Mouse (Mus musculus): Measurements from ENCODE around the gene Bahcc1. TPM values are rescaled to one million over a fixed set of nuclear protein-coding genes. Genes with fewer than 3 reads are reported as not detected.
A peak's percentile ranks its signal among the peaks of the same experiment; 100 is the strongest.

Gene Bahcc1
- polyA plus RNA-seq, 1 experiment from 2014 or later: 1.3 TPM

DNA sequence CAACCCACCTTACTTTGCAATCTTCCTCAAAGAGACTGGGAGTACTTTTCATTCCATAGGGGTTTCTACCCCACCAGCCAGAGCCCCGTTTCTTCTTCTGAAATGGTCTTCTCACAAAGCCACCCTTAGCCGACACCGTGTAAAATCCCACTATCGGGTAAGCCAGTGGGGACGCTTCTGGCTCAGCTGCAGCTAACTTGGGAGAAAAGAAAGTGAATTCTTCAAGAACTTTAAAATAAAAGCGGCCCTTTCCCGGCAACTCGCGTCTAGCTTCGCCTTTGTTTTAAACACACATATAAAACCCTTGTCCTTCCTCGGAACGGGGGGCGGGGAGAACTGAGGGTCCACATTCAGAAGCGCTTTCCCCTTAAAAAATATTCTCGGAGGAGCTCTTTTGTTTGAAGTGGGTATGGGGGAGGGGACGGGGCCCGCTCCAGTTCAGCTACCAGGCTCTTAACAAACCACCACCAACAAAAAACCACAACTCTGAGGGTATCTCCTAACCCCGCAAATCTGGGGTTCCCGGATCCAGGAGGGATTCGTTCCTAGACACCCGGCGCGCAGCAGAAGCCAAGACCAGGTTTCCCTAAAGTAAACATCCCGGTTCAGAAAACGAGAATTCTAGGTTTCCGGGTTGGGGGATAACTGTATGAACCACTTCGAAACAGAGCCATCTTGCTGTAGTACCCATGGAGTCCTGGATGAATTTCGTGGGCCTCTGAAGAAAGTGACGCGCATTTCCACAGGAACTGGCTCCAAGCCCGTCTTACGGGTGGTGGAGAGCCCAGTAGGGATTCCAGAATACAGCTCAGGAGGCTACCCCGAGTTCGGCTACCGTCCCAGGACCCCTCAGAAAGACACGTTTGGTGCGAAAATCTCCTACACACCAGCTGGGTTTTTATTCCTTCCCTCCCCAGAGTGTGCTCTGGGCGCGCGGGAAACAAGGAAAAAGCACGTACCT, 44.0 kb upstream of the Bahcc1 start:
- Histone ChIP-seq H3K27me3 (peaks cover 81% of the 10 kb centered on the region), H3K4me3 (replicated peaks) (peak overlapping the region; percentile 66), H3K9me3 (replicated peaks) (no peaks in the 10 kb centered on the region), H3K4me1 (replicated peaks) (peaks cover 52% of the 10 kb centered on the region), H3K4me2 (peak overlapping the region; percentile 79), H3K36me3 (0 out of 2 replicates have a peak, but pooled peaks cover 2% of the 10 kb centered on the region), H3K9ac (peak overlapping the region; percentile 71), H3K27ac (peak overlapping the region; percentile 76)
- DNase-seq (no peak), ATAC-seq (ENCODE audit: low read depth) (no peak)
- whole genome bisulfite sequencing (ENCODE audit: insufficient replicate concordance): under 1% methylated on average over 41 of the region's 41 CpGs

DNA sequence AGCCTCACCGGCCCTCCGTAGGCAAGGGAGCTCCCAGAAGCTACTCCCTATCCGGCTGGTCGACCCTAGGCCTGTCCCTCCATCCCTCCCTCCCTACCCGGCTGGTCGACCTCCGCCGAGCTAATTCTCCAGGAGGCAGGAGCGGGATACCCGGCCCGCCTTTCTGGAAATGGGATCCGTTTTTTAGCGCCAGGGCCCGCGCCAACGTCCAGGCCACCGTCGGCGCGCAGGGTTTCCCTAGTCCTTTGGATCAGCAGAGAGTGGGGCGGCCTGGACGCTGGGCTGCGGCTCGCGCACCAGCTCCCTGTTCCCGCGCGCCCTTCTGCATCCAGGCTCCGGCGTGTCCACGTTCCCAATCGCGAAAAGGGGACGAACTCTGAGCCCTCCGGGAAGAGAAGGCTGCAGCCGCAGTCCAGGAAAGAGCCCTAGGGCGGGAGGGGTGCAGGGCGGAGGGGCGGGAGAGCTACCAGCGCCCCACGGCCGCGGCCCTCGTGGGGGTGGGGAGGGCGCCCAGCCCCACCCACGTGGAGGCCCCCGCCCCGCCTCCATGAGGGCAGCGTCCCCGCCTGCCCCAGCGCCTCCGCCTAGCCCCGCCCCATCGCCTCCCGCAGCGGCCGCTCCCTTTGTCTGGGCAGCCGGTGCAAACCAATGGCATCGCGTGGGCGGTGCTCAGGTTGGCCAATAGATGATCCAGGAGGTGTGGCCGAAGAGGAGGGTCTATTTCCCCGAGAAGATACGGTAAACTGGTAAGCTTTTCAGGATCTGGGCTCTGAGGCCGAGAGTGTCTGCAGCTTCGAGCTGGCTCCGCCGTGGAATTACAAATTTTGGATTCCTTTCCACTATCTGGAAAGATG, 43.1 kb upstream of the Bahcc1 start:
- Histone ChIP-seq H3K9me3 (replicated peaks) (no peaks in the 10 kb centered on the region), H3K27ac (peak overlapping the region; percentile 76), H3K4me2 (peak overlapping the region; percentile 79), H3K36me3 (0 out of 2 replicates have a peak, but pooled peaks cover 2% of the 10 kb centered on the region), H3K9ac (peak overlapping the region; percentile 71), H3K4me3 (replicated peaks) (peak overlapping the region; percentile 66), H3K4me1 (replicated peaks) (peaks cover 43% of the 10 kb centered on the region), H3K27me3 (peaks cover 72% of the 10 kb centered on the region)
- peak; percentile 94 for ATAC-seq (ENCODE audit: low read depth)
- peak; percentile 91 for DNase-seq
- WGBS (ENCODE audit: insufficient replicate concordance): under 1% methylated on average over 68 of the region's 68 CpGs

DNA sequence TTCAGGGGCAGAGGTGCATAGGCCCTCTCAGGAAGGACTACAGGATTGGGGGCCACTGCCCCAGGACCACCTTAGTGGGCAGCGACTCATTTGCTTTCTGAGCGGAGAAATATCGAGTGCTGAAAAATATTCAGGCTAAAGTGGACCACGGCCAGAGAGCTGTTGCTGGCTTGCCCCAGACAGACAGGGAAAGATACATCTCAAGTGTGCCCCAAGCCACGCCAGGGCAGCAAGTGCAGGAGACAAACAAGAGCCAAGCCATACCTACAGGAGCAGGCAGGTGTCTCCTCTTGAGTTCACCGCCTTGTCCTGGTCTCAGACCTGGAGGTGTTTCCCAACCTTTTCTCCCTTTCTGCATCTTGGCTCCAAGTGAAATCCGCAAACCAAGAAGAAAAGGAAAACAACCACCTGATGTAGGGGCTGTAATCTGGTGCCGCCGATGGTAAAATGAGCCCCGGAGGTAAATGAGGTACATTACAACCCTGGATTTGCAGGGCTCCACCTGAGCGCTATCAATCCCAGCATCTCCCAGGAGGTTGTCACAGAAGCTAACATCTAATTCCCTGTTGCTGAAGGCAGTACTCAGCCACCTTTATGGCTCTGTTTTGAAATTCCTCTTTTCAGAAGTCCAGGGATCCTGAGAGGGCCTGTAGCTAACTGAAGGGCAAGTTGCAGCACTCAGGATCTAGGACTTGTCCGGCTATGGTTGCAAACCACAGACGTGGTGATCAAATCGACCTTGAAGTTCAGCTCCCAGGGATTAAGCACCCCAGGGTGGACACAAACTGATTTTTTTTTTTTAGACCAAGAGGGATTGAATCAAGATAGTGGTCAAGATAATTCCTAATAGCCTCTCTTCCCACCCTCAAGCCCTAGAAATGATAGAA, 42.0 kb upstream of the Bahcc1 start:
- H3K4me1 ChIP-seq (replicated peaks): peaks cover 32% of the 10 kb centered on the region
- DNase-seq (no peak), ATAC-seq (ENCODE audit: low read depth) (no peak)
- WGBS (ENCODE audit: insufficient replicate concordance): 52% methylated on average over 14 of the region's 14 CpGs
- 0 out of 2 replicates have a peak, but pooled peaks cover 2% of the 10 kb centered on the region for H3K36me3 ChIP-seq
- H3K4me3 ChIP-seq (replicated peaks): peak overlapping the region; percentile 66
- H3K9ac ChIP-seq: peak overlapping the region; percentile 60
- H3K27ac ChIP-seq: 0 out of 2 replicates have a peak overlapping the region, but pooled peaks have one; percentile 23
- H3K4me2 ChIP-seq: peak overlapping the region; percentile 79
- no peaks in the 10 kb centered on the region for H3K9me3 ChIP-seq (replicated peaks)
- H3K27me3 ChIP-seq: peaks cover 61% of the 10 kb centered on the region

DNA sequence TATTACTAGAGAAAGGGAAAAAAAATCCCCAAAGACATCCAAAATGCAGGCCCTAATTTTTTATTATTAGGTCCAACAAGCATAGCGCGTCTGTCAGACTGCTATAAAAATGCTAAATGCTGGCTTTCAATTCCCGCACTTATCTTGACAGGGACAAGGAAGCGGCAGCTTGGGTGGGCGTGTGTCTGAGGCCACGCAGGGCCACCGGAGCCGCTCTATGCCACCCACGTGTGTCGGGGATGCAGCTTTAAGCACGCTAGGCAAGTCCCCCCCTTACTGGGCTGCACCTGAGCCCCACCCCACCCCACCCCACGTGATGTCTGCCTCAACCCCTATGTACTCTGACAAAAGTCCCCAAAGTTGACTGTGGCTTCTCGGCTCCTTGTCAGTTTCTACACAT, 33.9 kb upstream of the Bahcc1 start:
- DNase-seq: no peak
- Histone ChIP-seq H3K4me3 (replicated peaks) (no peak overlapping the region), H3K4me1 (replicated peaks) (no peaks in the 10 kb centered on the region), H3K9ac (no peak overlapping the region), H3K27me3 (no peaks in the 10 kb centered on the region), H3K9me3 (replicated peaks) (no peaks in the 10 kb centered on the region), H3K36me3 (no peaks in the 10 kb centered on the region), H3K27ac (no peak overlapping the region), H3K4me2 (no peak overlapping the region)
- no peak for ATAC-seq (ENCODE audit: low read depth)
- 31% methylated on average over 13 of the region's 13 CpGs for WGBS (ENCODE audit: insufficient replicate concordance)

DNA sequence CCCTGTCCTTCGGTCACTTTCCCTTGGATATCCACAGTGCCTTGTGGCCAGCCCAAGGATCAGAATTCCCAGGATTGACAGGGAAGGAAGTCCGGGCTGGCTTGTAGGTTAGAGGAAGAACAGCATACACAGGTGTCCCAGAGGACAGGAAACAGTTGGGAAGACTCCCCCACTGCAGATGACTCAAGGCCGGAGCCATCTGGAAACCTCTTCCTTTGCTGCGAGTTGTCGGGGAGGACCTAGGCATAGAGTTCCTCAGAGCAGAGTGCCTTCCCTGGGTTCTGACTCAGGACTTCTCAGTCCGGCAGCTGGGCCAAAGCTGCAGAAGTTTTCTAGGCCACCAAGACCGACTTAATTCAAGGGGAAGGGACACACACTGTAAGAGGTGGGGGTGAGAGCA, 33.0 kb upstream of the Bahcc1 start:
- no peak overlapping the region for H3K4me2 ChIP-seq
- DNase-seq: no peak
- H3K9me3 ChIP-seq (replicated peaks): no peaks in the 10 kb centered on the region
- WGBS (ENCODE audit: insufficient replicate concordance): 40% methylated on average over 7 of the region's 7 CpGs
- no peaks in the 10 kb centered on the region for H3K27me3 ChIP-seq
- H3K4me3 ChIP-seq (replicated peaks): no peak overlapping the region
- H3K4me1 ChIP-seq (replicated peaks): no peaks in the 10 kb centered on the region
- H3K27ac ChIP-seq: no peak overlapping the region
- ATAC-seq (ENCODE audit: low read depth): no peak
- H3K9ac ChIP-seq: no peak overlapping the region
- no peaks in the 10 kb centered on the region for H3K36me3 ChIP-seq

DNA sequence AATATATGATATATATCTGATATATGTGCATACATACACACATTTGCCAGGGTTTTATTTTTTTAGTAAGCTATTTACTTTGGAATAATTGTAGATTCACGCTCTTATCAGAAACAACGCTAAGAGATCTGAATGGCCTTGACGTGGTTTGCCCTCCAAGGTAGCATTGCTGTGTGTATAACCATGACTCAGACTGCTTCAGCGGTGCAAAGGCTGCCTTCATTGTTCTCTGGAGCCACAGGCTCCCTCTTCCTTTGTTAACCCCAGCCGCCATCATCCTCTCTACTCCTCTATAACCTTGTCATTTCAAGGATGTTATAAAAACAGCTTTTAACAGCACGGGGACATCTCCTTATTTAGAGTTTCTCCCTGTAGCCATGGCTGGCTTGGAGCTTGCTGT, 32.1 kb upstream of the Bahcc1 start:
- Histone ChIP-seq H3K4me2 (no peak overlapping the region), H3K9ac (no peak overlapping the region), H3K27ac (no peak overlapping the region), H3K4me1 (replicated peaks) (no peaks in the 10 kb centered on the region), H3K4me3 (replicated peaks) (no peak overlapping the region), H3K9me3 (replicated peaks) (no peaks in the 10 kb centered on the region), H3K36me3 (no peaks in the 10 kb centered on the region), H3K27me3 (0 out of 2 replicates have a peak, but pooled peaks cover 2% of the 10 kb centered on the region)
- WGBS (ENCODE audit: insufficient replicate concordance): 44% methylated on average over 6 of the region's 6 CpGs
- DNase-seq (no peak), ATAC-seq (ENCODE audit: low read depth) (no peak)

DNA sequence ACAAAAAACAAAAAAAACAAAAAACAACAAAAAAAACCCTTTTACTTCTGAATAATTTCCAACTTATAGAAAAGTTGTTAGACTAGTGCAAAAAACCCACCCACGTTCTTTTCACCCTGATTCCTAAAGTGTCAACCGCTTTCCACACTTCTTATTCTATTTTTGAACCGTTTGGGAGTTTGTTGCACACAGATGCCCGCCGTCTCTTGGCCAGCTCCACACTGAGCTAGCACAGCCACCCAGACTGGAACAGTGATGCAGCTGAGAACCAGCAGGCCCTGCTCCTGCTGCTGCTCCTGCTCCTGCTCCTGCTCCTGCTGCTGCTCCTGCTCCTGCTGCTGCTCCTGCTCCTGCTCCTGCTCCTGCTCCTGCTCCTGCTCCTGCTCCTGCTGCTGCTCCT, 28.5 kb upstream of the Bahcc1 start:
- DNase-seq: no peak
- 71% methylated on average over 5 of the region's 5 CpGs for whole genome bisulfite sequencing (ENCODE audit: insufficient replicate concordance)
- Histone ChIP-seq H3K4me3 (replicated peaks) (no peak overlapping the region), H3K4me2 (no peak overlapping the region), H3K4me1 (replicated peaks) (peaks cover 9% of the 10 kb centered on the region; the same call in 1 of the 2 replicates), H3K27me3 (0 out of 2 replicates have a peak, but pooled peaks cover 3% of the 10 kb centered on the region), H3K9me3 (replicated peaks) (no peaks in the 10 kb centered on the region), H3K36me3 (no peaks in the 10 kb centered on the region), H3K27ac (no peak overlapping the region), H3K9ac (no peak overlapping the region)
- no peak for ATAC-seq (ENCODE audit: low read depth)

DNA sequence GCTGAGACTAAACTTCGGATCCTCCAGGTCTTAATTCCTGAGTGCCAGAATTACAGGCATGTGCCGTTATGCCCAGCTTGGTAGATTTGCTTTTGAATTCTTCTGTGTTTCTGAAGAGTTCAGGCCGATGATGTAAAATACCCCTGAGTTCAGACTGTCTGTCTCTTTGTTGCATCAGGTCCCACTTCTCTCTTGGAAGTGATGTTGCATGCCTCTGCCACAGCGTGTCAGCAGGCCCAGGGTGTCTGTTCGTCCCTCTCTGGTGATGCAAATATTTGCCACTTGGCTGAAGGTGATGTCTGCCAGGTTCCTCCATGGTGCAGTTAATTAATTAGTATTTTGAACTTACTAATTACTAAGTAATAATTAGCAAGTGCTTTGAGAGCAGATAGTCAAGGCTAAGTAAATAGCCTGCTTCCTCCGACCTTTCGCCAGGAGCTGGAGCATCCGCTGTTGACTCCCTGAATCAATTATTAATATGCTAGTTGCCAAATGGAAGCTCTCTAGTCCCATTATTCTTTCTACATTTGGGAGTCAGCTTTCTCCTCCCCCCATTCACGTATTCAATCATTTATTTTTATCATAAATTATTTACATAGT, 26.6 kb upstream of the Bahcc1 start:
- H3K27ac ChIP-seq: no peak overlapping the region
- no peaks in the 10 kb centered on the region for H3K9me3 ChIP-seq (replicated peaks)
- 62% methylated on average over 9 of the region's 9 CpGs for WGBS (ENCODE audit: insufficient replicate concordance)

DNA sequence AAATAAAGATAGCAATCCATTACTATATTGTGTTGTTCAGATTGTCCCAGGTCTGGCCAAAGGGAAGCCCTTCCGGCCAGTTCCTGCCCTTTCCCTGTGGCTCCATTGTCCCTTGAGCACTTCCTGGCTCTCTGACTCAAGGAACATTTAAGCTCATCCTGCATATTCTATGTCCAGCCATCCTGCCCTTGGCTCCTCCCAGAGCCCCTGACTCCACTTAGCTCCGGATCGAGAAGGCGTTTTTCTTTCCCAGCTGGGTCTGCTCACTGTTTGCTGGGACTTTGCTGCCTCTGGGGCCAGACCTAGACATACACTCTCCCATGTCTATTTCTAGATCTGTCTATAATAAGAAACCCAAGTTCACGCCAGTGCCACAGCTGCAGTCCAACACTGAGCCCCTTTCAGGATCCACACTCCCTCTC, 26.1 kb upstream of the Bahcc1 start:
- ATAC-seq (ENCODE audit: low read depth) (0 out of 2 replicates have a peak, but pooled peaks have one; percentile 12), DNase-seq (no peak)
- peak overlapping the region; percentile 55; the same call in 1 of the 2 replicates for H3K27ac ChIP-seq
- H3K9ac ChIP-seq: no peak overlapping the region
- no peaks in the 10 kb centered on the region for H3K36me3 ChIP-seq
- 0 out of 2 replicates have a peak, but pooled peaks cover 3% of the 10 kb centered on the region for H3K27me3 ChIP-seq
- H3K4me1 ChIP-seq (replicated peaks): peaks cover 10% of the 10 kb centered on the region; the same call in 1 of the 2 replicates
- H3K4me3 ChIP-seq (replicated peaks): no peak overlapping the region
- no peak overlapping the region for H3K4me2 ChIP-seq
- H3K9me3 ChIP-seq (replicated peaks): no peaks in the 10 kb centered on the region
- 46% methylated on average over 5 of the region's 5 CpGs for WGBS (ENCODE audit: insufficient replicate concordance)

More for the DNA sequence above, 26.6 kb upstream of the Bahcc1 start:
- Histone ChIP-seq H3K4me1 (replicated peaks) (peaks cover 10% of the 10 kb centered on the region; the same call in 1 of the 2 replicates), H3K36me3 (no peaks in the 10 kb centered on the region), H3K4me2 (no peak overlapping the region), H3K27me3 (0 out of 2 replicates have a peak, but pooled peaks cover 3% of the 10 kb centered on the region), H3K4me3 (replicated peaks) (no peak overlapping the region), H3K9ac (no peak overlapping the region)
- ATAC-seq (ENCODE audit: low read depth) (no peak), DNase-seq (no peak)

DNA sequence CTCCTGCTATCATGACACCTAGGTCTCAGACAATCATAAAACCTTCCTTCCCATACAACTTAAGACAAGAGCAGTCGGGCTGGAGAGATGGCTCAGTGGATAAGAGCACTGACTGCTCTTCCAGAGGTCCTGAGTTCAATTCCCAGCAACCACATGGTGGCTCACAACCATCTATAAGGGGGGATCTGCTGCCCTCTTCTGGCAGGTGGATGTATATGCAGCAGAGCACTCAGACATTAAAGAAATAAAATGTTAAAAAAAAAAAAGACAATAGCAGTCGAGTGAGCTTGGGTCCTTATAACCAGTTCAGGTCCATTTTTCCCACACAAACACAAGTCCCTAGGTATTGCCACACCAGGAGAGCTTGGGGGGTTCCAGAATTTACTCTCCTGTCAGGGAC, 23.9 kb upstream of the Bahcc1 start:
- H3K4me3 ChIP-seq (replicated peaks): no peak overlapping the region
- H3K9ac ChIP-seq: no peak overlapping the region
- no peaks in the 10 kb centered on the region; the same call in 1 of the 2 replicates for H3K36me3 ChIP-seq
- DNase-seq (no peak), ATAC-seq (ENCODE audit: low read depth) (no peak)
- H3K27me3 ChIP-seq: 0 out of 2 replicates have a peak, but pooled peaks cover 3% of the 10 kb centered on the region
- H3K27ac ChIP-seq: no peak overlapping the region
- no peaks in the 10 kb centered on the region; the same call in 1 of the 2 replicates for H3K9me3 ChIP-seq (replicated peaks)
- H3K4me1 ChIP-seq (replicated peaks): peaks cover 10% of the 10 kb centered on the region; the same call in 1 of the 2 replicates
- 34% methylated on average over 2 of the region's 2 CpGs for WGBS (ENCODE audit: insufficient replicate concordance)
- H3K4me2 ChIP-seq: no peak overlapping the region

Measured in liver, embryonic 13.5 days (tissue).